Mouse (Mus musculus): ENCODE results near the gene Bud13. TPM values are rescaled to one million over a fixed set of nuclear protein-coding genes. Genes with fewer than 3 reads are reported as not detected.
A peak's percentile ranks its signal among the peaks of the same experiment; 100 is the strongest.

The Bud13 gene
- total RNA-seq (2021) = 1 to 10 TPM; 7.4 to 9.0 TPM
- long read RNA-seq, experiment 1, transcript Bud13-201 (10 exons, 2,539 nt) = major isoform, 13 of 15 reads
- long read RNA-seq, experiment 1, partial matches to known transcripts = 2 of 15 reads
- long read RNA-seq, experiment 1, other reads (novel, unspliced or antisense) = 0 of 15 reads
- long read RNA-seq, experiment 2, transcript Bud13-201 (10 exons, 2,539 nt) = major isoform, 16 of 19 reads
- long read RNA-seq, experiment 2, partial matches to known transcripts = 1 of 19 reads
- long read RNA-seq, experiment 2, other reads (novel, unspliced or antisense) = 2 of 19 reads

DNA sequence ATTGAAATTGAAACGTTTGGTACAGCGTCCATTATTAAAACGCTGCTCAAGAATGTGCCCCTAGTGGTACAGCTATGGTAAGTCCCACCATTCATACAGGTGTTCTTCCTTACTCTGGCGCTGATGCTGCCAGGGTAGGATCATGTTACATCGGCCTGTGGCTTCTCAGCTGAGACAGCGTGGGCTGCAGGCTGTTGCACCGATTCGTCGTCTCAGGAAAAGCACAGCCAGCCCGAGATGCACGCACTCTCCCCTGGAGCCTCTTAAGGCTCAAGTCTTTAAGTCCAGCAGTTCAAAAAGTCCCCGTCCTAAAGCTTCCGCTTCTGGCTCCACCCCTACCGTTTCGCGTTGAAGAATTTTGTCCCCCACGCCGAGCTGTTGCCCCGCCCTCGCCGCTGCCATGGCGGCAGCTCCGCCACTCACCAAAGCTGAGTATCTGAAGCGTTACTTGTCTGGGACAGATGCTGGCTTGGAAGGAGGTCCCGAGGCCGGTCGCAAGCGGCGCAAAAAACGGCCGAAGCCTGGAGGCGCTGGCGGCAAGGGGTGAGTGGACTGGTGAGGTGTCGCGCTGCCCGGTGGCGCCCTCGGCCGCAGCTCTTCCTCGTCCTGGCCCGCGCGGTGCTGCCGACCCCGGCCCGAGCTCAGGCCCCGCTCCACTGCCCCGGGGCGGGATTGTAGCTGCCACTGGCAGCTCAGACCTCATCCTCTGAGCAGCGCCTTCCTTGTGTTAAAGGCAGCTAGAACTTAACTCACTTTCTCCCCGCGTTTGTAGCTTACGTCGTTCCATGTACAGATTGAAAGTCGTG is at the start of gene Bud13:
TSS of gene Bud13 (plus strand) at position 378 of the 806 bp plus-strand sequence.
- peak; percentile 96 for DNase-seq

DNA sequence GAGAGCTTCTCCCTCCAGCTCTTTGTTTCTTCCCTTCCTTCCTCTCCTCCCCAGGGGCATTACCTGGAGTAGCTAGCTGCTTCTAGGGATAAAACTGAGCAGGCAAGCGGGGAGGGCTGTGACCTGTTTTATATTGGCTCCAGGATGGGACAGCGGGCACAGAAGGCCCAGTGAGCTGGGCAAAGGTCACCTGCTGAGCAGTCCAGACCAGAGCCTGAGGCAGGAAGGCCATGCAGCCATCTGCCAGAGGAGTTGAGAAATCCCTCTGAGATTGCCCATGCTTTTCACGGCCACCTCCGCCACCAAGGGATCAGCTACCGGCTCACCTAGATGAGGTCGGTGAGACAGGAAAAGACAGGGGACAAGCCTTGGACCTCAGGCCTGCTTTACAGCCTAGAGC is 47.6 kb upstream of the Bud13 start:
- no peak for DNase-seq

DNA sequence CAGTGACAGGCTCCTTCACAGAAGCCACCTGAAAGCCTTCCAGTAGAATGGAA is 47.4 kb upstream of the Bud13 start, which contains the start of gene Apoc3:
TSS of gene Apoc3 (minus strand) at position 41 of the 53 bp plus-strand sequence.
- no peak for DNase-seq

DNA sequence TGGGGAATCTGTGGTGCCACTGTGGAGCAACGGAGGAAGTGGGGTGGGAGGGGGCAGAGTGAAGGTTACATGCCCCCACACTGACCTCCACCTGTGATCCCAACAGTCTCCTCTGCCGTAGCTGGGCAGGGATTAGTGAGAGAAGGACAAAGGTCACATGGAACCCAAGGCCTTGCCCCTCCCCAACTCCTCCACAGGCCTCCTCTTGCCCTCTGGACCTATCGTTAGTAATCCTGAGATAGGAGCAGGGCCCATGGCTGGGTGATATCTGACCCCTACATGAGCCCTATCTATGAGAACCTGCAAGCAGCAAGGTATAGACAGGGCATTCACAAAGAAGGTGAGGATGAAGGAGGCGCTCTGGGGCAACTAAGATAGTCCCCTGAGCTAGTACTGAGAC is 47.2 kb upstream of the Bud13 start:
- DNase-seq = no peak

DNA sequence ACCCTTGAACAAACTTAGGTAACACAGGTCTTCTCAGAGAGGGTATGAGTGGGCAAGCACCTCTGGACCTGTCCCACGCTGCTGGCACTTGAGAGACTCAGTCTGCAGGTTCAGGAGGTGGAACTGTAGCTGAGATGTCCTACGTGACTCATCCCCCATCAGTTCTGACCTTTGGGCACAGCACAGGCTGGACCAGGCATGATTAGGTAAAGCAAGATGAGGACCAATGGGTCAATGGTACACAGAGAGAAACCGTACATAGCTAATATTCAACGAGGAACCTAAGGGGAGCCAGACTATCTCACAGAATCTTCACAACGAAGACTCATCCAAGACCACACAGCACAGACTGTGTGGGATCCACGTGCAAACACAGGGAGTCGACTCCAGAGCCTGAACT is 44.0 kb upstream of the Bud13 start:
- DNase-seq = no peak

DNA sequence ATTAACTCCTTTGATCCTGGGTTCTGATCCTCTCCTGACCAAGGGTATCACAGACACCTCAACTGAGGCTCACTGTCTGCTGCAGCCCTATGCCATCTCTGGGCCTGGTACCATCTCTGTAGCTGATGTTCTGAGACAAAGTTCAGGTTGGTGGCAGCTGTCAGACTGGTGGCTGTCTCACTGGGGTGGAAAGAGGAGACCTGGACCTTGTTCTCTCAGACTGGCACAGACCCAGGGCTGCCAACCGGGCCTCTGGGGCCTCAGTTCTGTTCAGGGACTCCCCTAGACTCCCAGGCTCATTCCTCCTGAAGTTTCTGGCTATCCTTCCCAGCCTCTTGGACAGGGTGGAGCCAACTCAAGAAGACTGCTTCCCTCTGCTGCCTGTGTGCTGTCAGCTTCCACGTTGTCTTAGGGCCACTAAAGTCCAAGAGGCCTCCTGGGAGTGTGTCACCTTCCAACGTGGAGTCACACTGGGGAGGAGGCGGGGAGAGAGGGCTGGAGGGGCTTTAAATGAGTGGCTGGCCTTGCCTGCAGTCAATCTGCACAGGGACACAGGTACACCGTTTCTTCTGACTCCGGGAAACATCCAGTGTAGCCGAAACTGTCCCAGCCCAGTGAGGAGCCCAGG is 42.2 kb upstream of the Bud13 start, which contains the start of gene Apoa4:
TSS of gene Apoa4 (plus strand) at position 171 of the 628 bp plus-strand sequence.
- no peak for DNase-seq

DNA sequence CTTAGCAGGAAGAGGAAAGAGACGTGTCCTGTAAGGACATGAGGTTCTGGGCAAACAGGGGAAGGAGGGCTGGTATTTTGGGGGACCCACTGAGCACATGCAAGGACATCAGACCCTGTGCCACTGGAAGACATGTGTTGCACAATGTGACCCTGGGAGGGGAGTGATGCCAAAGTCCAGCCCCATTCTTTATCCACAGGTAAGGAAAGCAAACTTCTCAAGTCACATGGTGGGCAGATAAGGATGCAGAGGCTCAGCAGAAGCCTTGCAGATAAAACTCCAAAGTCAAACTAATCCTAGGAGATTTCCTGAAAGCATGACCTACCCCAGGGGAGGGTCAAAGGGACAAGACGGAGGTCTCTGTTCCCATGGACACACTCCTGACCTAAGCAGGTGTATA is 41.0 kb upstream of the Bud13 start:
- no peak for DNase-seq

DNA sequence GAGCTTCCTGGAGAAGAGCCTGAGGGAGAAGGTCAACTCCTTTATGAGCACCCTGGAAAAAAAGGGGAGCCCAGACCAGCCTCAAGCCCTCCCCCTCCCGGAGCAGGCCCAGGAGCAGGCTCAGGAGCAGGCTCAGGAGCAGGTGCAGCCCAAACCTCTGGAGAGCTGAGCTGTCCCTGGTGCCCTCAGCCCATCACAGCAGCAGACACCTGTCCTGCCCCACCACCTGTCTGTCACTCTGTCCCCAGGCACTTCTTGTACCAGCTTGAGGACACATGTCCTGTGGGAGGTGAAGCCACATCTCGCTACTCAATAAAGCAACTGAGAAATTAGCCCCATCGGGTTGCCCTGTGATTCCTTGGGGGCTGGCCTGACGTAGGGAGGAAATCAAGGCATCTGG is 39.7 kb upstream of the Bud13 start:
- no peak for DNase-seq

DNA sequence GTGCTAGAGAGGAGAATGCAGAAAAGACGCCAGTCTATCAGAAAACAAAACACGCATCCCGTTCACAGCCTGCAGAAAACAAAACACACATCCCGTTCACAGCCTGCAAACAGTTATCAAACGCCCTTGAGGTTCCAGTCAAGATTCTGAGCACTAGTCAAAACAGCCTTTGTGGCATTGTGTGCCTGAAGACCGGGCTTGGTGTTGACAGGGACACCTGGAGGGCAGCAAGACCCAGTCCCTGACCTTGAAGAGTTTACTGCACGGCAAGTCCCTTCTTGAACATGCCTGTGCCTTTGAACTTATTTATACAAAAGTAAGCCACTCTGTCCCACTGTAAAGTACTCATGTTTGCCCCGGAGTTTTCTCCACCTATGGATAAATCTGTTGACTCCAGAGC is 39.2 kb upstream of the Bud13 start:
- DNase-seq = no peak

DNA sequence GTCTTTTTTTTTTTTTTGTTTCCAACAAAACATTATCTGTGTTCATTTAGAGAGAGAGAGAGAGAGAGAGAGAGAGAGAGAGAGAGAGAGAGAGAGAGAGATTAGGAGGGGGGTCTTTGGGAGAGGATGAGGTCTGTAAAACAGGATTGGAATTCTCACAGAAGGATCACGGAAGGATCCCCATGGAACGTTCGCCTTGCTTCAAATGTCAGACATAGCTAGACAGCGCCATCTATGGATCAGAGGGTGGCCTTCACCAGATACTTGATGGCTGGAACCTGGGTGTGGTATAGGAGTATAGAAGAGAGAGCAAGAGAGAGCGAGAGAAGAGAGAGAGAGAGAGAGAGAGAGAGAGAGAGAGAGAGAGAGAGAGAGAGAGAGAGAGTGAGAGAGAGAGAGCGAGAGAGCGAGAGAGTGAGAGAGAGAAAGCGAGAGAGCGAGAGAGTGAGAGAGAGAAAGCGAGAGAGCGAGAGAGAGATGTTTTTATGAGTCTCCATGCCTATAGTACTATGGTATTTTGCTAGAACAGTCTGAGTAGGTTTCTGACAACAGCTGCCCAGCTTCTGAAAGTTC is 36.0 kb upstream of the Bud13 start:
- peak; percentile 51 for DNase-seq

DNA sequence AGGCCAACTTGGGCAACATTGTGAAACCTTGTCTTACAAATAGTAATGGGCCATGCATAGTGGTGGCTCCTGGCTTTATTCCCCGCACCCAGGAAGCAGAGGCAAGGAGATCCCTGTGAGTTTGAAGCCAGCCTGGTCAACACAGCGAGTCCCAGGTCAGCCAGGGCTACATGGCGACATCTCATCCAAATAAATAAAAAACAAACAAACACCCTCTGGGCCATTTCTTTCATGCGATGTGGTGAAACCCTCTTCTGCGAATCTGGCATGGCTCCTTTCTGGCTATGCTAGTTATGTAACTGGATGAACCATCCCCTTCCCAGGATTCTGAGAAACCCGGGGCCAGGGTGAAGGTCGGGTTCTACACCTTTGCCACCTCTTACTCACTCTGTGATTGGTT is 26.6 kb upstream of the Bud13 start:
- no peak for DNase-seq

DNA sequence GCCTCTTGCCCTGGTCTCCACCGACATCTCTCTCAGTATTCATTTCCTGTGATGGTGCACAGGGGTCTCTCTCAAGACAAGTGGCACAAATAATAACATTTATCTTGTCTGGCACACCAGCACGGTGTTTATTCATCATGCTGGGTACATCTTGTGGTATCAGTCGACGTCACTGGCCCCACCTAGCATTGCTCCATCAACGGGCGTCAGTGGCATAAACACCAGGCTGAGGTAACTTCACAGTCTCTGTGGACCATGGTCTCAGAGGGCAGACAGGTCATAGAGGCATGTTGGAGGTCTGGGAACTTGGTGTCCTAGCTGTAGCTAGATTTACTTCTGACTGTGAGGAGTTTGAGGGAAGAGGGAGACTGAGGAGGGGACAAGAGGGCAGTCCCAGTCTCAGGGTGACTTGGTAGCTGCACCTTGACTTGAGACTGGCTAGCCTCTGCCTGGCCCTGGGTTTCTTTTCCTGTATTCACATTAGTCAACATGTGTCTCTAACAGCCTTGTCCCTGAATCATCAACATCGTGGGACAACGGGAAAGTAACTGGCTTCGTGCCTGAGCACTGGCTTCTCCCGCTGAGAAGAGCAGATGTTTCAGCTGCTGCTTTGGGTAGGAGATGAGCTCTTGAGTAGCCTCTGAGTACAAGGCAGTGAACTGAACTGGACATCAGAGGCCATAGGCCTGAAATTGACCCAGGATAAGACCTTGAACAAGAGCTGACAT is 26.0 kb upstream of the Bud13 start:
- DNase-seq = no peak

DNA sequence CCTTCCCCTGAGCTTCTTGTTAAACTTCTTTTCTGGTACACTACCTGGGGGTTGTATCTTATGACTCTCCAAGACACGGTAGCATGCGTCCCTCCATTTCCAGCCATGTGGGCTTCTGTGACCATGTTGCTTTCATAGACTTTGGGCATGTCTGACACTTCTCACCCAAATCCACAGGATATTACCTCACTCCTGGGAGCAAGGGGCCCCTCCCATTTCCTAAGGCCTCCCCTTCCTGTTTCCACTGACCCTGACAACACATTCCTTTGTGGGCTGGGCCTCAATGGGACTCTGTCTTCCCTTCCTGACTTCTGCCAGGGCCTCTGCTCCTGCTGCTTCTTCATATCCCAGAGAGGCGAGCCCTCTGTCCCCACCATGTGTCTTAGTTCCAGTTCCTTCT is 25.3 kb upstream of the Bud13 start:
- no peak for DNase-seq

DNA sequence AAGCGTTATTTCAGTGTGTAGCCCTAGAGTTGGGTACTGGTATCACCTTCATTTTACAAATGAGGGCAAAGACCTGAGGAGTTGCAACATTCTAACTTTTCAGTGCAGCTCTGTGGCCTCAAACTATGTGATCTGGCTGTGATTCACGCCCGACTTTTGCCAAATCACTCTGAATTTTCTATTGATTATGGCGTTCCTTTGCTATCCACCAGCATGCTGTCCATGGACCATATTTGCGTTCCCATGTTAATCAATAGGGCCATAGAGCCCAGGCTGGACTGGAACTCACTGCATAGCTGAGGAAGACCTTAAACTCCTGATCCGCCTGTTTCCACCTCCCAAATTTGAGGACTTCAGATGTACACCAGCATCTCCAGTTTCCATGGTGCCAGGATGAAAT is 23.7 kb upstream of the Bud13 start:
- no peak for DNase-seq

DNA sequence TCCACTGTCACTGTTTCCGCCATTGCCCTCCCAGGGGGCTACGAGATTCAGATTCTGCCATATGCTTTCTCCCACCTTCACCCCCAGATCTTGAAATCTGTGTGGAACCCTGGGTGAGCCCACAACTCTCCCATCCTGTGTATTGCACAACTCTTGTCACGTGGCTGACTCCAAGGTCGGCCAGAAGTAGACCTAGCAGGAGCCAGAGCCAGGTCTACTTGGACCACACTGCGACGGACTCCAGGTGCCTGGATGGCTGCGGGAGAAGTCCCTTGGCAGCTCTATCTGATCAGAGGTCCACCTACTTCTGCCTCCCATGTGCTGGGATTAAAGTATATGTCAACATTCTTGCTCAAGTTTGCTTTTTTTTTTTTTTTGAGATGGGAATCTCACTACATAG is 21.7 kb upstream of the Bud13 start:
- no peak for DNase-seq

DNA sequence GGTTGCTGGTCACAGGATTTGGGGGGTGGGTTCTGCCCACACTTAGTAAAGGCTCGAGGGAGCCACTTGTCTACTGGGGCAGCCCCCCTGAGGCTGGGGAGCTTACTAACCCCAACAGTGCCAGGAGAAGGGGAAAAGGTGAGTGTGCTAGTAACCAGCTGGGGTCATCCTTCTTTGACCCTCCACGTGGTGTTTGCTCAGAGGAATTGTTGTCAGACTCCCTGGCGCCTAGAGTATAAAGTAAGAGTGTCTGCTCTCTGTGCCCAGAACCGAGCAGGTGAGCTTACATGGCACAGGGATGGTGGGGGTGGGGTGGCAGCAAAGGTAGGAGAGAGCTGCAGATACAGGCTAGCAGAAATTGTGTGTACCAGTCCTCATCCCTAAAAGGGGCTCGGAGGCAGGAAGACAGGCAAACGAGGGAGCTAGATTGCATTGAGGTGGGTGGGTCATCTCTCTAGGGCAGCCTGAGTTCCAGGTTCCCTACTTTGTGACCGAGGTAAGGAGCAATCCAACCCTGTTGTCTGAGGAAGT is 14.4 kb upstream of the Bud13 start, which contains the start of gene Apoa5:
TSS of gene Apoa5 (plus strand) at position 291 of the 531 bp plus-strand sequence.
- no peak for DNase-seq

DNA sequence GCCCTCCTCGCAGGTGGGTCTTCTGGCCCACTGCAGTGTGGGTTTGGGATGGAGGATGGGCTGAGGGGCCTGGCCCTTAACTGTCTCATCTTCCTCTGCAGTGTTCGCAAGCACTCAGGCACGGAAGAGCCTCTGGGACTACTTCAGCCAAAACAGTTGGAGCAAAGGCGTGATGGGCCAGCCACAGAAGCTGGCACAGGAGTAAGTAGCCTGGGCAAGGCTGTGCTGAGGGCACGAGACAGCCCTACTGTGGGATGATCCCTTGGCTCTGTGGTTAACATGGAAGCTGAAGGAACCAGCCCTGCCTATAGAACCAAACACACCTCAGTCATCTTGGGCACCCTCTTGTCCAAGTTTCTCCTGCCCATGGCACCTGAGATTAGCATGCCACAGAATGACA is 13.7 kb upstream of the Bud13 start:
- no peak for DNase-seq

DNA sequence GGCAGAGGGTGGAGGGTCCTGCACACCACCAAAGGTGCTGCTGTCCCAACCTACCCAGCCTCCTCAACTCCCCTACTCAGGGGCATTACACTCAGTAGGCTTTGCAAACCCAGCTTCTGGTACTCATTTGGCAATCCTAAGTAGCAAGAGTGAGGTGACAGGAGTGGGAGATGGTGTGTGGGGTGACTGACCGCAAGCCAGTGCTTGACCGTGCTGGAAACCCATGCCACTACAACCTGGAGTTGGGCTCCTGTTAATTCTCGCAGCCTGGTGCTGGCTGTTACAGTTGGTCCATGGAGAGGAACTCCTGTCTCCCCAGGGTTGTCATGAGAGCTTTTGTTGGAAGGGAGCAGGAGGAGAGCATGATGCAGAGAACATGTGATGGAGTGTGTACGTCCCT is 12.0 kb upstream of the Bud13 start:
- DNase-seq = no peak

DNA sequence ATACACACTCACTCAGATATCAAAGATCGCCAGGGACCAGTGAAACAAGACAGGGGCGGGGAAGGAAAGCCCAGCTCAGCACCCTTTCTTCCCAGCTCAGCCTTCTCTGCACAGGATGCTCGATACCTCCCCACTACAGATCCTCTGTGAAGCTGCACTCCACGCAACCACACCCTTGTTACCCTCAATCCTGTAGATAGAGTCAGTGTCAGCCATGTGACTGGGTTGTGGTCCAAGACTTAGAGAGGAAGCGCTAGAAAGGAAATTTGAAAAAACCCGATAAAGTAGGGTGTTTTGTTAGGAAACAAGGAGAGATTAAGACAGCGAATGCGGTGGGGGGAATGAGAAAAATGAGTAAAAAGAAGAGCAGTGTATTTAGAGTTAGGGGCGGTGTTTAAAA is 10.7 kb upstream of the Bud13 start:
- DNase-seq = no peak

DNA sequence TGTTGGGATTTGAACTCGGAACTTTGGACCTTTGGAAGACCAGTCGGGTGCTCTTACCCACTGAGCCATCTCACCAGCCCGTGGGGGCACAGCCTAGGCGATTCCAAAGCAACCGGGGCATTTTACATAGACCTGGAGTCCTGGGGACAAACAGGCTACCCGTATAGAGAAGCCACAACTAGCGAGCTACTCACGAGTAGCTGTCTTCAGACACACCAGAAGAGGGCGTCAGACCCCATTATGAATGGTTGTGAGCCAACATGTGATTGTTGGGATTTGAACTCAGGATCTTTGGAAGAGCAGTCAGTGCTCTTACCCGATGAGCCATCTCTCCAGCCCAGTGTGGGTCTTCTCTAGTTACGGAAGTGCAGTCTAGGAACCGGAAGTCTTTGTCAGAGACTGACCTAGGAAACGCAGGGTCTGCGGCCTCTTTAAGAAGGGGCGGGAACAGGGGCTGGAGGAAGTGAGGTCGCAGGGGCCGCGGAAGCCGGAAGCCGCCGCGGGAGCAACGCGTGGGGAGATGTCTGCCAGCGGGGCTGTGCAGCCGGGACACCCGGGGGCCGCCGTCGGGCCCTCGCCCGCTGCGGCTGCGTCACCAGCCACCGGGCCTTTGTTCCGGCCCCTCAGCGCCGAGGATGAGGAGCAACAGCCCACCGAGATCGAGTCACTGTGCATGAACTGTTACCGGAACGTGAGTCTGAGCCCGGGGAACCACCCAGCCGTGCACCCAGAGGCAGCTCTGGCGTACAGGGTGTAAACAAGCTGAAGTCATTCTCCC is 9.9 kb upstream of the Bud13 start, which contains the start of gene Zpr1:
TSS of gene Zpr1 (plus strand) at position 388 of the 778 bp plus-strand sequence.
- DNase-seq = peak; percentile 81

DNA sequence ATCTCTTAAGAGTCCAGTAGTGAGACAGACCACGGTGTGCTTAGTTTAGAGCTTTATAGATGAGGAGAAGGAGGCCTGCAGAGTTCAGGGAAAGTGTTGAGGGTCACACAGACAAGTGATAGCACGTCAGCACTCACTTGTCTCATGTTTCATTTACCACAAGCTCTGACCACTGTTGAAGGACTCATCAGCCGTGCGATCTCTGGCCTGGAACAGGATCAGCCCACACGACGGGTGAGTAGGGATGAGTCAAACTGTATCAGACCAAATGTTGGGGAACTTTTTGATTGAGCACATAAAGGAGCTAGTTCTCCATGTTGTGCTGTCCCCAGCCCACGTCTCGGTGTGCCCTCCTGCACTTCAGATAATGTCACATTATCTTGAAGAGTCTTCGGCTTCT is 8.3 kb upstream of the Bud13 start:
- no peak for DNase-seq

DNA sequence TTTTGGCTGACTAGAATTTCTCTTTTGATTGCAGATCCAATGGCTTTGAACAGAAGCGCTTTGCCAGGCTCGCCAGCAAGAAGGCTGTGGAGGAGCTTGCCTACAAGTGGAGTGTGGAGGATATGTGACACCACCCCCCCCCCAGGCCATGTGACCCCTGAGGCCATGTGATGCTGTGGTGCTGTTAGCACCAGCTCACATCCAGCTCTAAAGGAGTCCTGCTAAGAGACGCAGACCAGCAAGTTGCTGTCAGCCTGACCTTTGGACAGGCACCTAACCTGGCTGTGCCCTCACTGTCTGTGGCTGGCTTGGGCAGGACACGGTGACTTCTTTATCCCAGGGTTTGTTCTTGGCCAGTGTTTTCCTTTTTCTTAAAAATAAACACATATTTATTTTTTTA is 15.6 kb downstream of the Bud13 start:
- no peak for DNase-seq

Measured in gastrocnemius, postnatal 10 days (tissue).